Mouse (Mus musculus): ENCODE data around the gene Mrps17. TPM values are rescaled to one million over a fixed set of nuclear protein-coding genes. Genes with fewer than 3 reads are reported as not detected.

The Mrps17 gene
- 204 and 231 TPM in 2 replicates for polyA plus RNA-seq (2021; fragmentation: Nextera tagmentation)
- long read RNA-seq, experiment 1, full-length matches to known transcripts = 113 of 190 reads
- long read RNA-seq, experiment 1, partial matches to known transcripts = 24 of 190 reads
- long read RNA-seq, experiment 1, other reads (novel, unspliced or antisense) = 53 of 190 reads
- long read RNA-seq, experiment 2, full-length matches to known transcripts = 128 of 183 reads
- long read RNA-seq, experiment 2, partial matches to known transcripts = 14 of 183 reads
- long read RNA-seq, experiment 2, other reads (novel, unspliced or antisense) = 41 of 183 reads

GRCm38 (mm10) chr5:129715326-129715861 lies at the start of gene Mrps17:
Mrps17 (plus strand) TSS chr5:129715497.

DNA sequence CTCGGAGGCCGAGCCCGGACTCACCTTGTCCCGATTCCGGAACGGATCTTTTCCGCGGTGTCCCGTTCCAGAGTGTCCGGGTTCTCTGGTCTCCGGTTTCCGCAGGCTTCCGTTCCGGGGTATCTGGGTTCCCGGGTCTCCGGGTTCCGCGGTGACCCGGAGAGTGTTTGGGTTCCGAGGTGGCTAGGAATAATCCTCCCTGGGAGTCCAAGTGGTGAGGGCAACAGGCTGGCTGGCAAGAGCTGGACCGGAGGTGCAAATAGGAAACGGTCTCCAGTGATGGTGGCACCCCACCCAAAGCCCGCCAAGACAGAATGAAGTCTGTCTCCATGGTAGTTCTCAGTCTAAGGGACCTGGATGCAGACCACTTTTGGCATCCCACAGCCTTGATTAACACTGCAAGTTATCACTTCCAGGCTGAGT lies 45.2 kb upstream of the Mrps17 start, which contains the start of gene Zfp11:
Gene Zfp11, minus strand, starts transcription at position 64 of the 423 bp plus-strand sequence.

GRCm38 (mm10) chr5:129708412-129708811 lies 6.9 kb upstream of the Mrps17 start, which contains the start of gene Sept14:
Sept14 (minus strand) TSS chr5:129708512.

GRCm38 (mm10) chr5:129724834-129725773 lies 9.8 kb downstream of the Mrps17 start, which contains the start of gene Nipsnap2:
Nipsnap2 (plus strand) TSS chr5:129725063.

Other genes with a start within 250 kb of the Mrps17 start
- gene Sfswap, start 214.3 kb upstream of the Mrps17 start, polyA plus RNA-seq (2021; fragmentation: Nextera tagmentation) = 13.0 and 15.9 TPM in 2 replicates
- 10.1 and 31.1 TPM in 2 replicates for gene Mmp17, start 131.3 kb upstream of the Mrps17 start, polyA plus RNA-seq (2021; fragmentation: Nextera tagmentation)
- gene Zfp11, start 45.4 kb upstream of the Mrps17 start, polyA plus RNA-seq (2021; fragmentation: Nextera tagmentation) = 2.4 and 3.2 TPM in 2 replicates
- gene Sept14, start 7.0 kb upstream of the Mrps17 start, polyA plus RNA-seq (2021; fragmentation: Nextera tagmentation) = not detected in 2 replicates
- 131 and 208 TPM in 2 replicates for gene Nipsnap2, start 9.6 kb downstream of the Mrps17 start, polyA plus RNA-seq (2021; fragmentation: Nextera tagmentation)
- 45.5 and 53.7 TPM in 2 replicates for gene Psph, start 72.0 kb downstream of the Mrps17 start, polyA plus RNA-seq (2021; fragmentation: Nextera tagmentation)
- 16.8 and 18.7 TPM in 2 replicates for gene Sumf2, start 131.5 kb downstream of the Mrps17 start, polyA plus RNA-seq (2021; fragmentation: Nextera tagmentation)
- 1,881 and 1,919 TPM in 2 replicates for gene Chchd2, start 172.0 kb downstream of the Mrps17 start, polyA plus RNA-seq (2021; fragmentation: Nextera tagmentation)
- gene Zbed5, start 180.2 kb downstream of the Mrps17 start, polyA plus RNA-seq (2021; fragmentation: Nextera tagmentation) = 7.2 and 7.8 TPM in 2 replicates
- 7.8 and 12.4 TPM in 2 replicates for gene Phkg1, start 183.1 kb downstream of the Mrps17 start, polyA plus RNA-seq (2021; fragmentation: Nextera tagmentation)
- gene Nupr1l, start 193.0 kb downstream of the Mrps17 start, polyA plus RNA-seq (2021; fragmentation: Nextera tagmentation) = 3.8 and 5.2 TPM in 2 replicates
- gene Vkorc1l1, start 226.5 kb downstream of the Mrps17 start, polyA plus RNA-seq (2021; fragmentation: Nextera tagmentation) = 8.3 and 8.5 TPM in 2 replicates

Data from left cerebral cortex, adult 6 months (tissue).